Mouse (Mus musculus): ENCODE measurements around the gene Rapgef2. TPM values are rescaled to one million over a fixed set of nuclear protein-coding genes. Genes with fewer than 3 reads are reported as not detected.
"Not testable (repeated sequence)": the region's sequence is repeated elsewhere in the genome, so short reads cannot be mapped to it uniquely, and the experiment has no call there.

The Rapgef2 gene
- polyA plus RNA-seq, 1 experiment from 2014 or later: 4.4 TPM

- no peak overlapping the region for H3K9ac ChIP-seq (ENCODE audit: low read length)
- WGBS: over 99% methylated on average over 4 of the region's 4 CpGs
- no peak overlapping the region for H3K4me3 ChIP-seq (replicated peaks; ENCODE audit: low read length)
- ATAC-seq (ENCODE audit: insufficient read depth, low FRiP score): no peak
- no peaks in the 10 kb centered on the region for H3K27me3 ChIP-seq (ENCODE audit: control insufficient read depth, insufficient read depth, low read length)
- no peak overlapping the region for H3K4me2 ChIP-seq (ENCODE audit: low read depth, low read length)
- peaks cover 7% of the 10 kb centered on the region; the same call in 1 of the 2 replicates for H3K4me1 ChIP-seq (ENCODE audit: control insufficient read depth, insufficient read depth, low read length)
- no peak overlapping the region for H3K27ac ChIP-seq (ENCODE audit: low read length)
- no peaks in the 10 kb centered on the region for H3K9me3 ChIP-seq (replicated peaks; ENCODE audit: control insufficient read depth, low read length)
- H3K36me3 ChIP-seq (ENCODE audit: control insufficient read depth, insufficient read depth, low read length): no peaks in the 10 kb centered on the region
Measured at GRCm38 (mm10) chr3:79230718-79231117, 55.6 kb downstream of the Rapgef2 start.

- ATAC-seq (ENCODE audit: insufficient read depth, low FRiP score): no peak
- Histone ChIP-seq H3K4me3 (replicated peaks; ENCODE audit: low read length) (no peak overlapping the region), H3K27me3 (ENCODE audit: control insufficient read depth, insufficient read depth, low read length) (no peaks in the 10 kb centered on the region), H3K27ac (ENCODE audit: low read length) (no peak overlapping the region), H3K4me2 (ENCODE audit: low read depth, low read length) (no peak overlapping the region), H3K9me3 (replicated peaks; ENCODE audit: control insufficient read depth, low read length) (no peaks in the 10 kb centered on the region), H3K4me1 (ENCODE audit: control insufficient read depth, insufficient read depth, low read length) (peaks cover 7% of the 10 kb centered on the region; the same call in 1 of the 2 replicates), H3K9ac (ENCODE audit: low read length) (no peak overlapping the region), H3K36me3 (ENCODE audit: control insufficient read depth, insufficient read depth, low read length) (no peaks in the 10 kb centered on the region)
- 62% methylated on average over 6 of the region's 6 CpGs for WGBS
Measured at GRCm38 (mm10) chr3:79229546-79229945, 56.8 kb downstream of the Rapgef2 start.

- Histone ChIP-seq H3K4me1 (ENCODE audit: control insufficient read depth, insufficient read depth, low read length) (no peaks in the 10 kb centered on the region; the same call in 1 of the 2 replicates), H3K9ac (ENCODE audit: low read length) (no peak overlapping the region), H3K4me2 (ENCODE audit: low read depth, low read length) (no peak overlapping the region), H3K9me3 (replicated peaks; ENCODE audit: control insufficient read depth, low read length) (no peaks in the 10 kb centered on the region), H3K27me3 (ENCODE audit: control insufficient read depth, insufficient read depth, low read length) (no peaks in the 10 kb centered on the region), H3K36me3 (ENCODE audit: control insufficient read depth, insufficient read depth, low read length) (no peaks in the 10 kb centered on the region), H3K27ac (ENCODE audit: low read length) (no peak overlapping the region), H3K4me3 (replicated peaks; ENCODE audit: low read length) (no peak overlapping the region)
- no peak for ATAC-seq (ENCODE audit: insufficient read depth, low FRiP score)
Measured at GRCm38 (mm10) chr3:79228304-79228703, 58.0 kb downstream of the Rapgef2 start.

- WGBS: 79% methylated on average over 17 of the region's 17 CpGs
- Histone ChIP-seq H3K36me3 (ENCODE audit: control insufficient read depth, insufficient read depth, low read length) (no peaks in the 10 kb centered on the region), H3K27ac (ENCODE audit: low read length) (no peak overlapping the region), H3K9ac (ENCODE audit: low read length) (no peak overlapping the region), H3K27me3 (ENCODE audit: control insufficient read depth, insufficient read depth, low read length) (no peaks in the 10 kb centered on the region), H3K4me1 (ENCODE audit: control insufficient read depth, insufficient read depth, low read length) (peaks cover under 1% of the 10 kb centered on the region; the same call in 1 of the 2 replicates), H3K9me3 (replicated peaks; ENCODE audit: control insufficient read depth, low read length) (no peaks in the 10 kb centered on the region), H3K4me3 (replicated peaks; ENCODE audit: low read length) (no peak overlapping the region), H3K4me2 (ENCODE audit: low read depth, low read length) (no peak overlapping the region)
- no peak for ATAC-seq (ENCODE audit: insufficient read depth, low FRiP score)
Measured at GRCm38 (mm10) chr3:79227356-79228088, 58.8 kb downstream of the Rapgef2 start.

GRCm38 (mm10) chr3:79226807-79227206 lies 59.5 kb downstream of the Rapgef2 start:
- not testable (repeated sequence) for H3K9me3 ChIP-seq (replicated peaks; ENCODE audit: control insufficient read depth, low read length); H3K36me3 ChIP-seq (ENCODE audit: control insufficient read depth, insufficient read depth, low read length); ATAC-seq (ENCODE audit: insufficient read depth, low FRiP score); H3K4me1 ChIP-seq (ENCODE audit: control insufficient read depth, insufficient read depth, low read length); H3K4me2 ChIP-seq (ENCODE audit: low read depth, low read length); H3K27ac ChIP-seq (ENCODE audit: low read length); H3K9ac ChIP-seq (ENCODE audit: low read length); H3K27me3 ChIP-seq (ENCODE audit: control insufficient read depth, insufficient read depth, low read length); H3K4me3 ChIP-seq (replicated peaks; ENCODE audit: low read length)
- 100% methylated on average over 1 of the region's 1 CpGs for WGBS

- Histone ChIP-seq H3K4me1 (ENCODE audit: control insufficient read depth, insufficient read depth, low read length) (peaks cover 4% of the 10 kb centered on the region; the same call in 1 of the 2 replicates), H3K27ac (ENCODE audit: low read length) (no peak overlapping the region), H3K4me3 (replicated peaks; ENCODE audit: low read length) (no peak overlapping the region), H3K4me2 (ENCODE audit: low read depth, low read length) (no peak overlapping the region), H3K36me3 (ENCODE audit: control insufficient read depth, insufficient read depth, low read length) (no peaks in the 10 kb centered on the region), H3K27me3 (ENCODE audit: control insufficient read depth, insufficient read depth, low read length) (no peaks in the 10 kb centered on the region), H3K9me3 (replicated peaks; ENCODE audit: control insufficient read depth, low read length) (no peaks in the 10 kb centered on the region), H3K9ac (ENCODE audit: low read length) (no peak overlapping the region)
- WGBS: 74% methylated on average over 6 of the region's 6 CpGs
- no peak for ATAC-seq (ENCODE audit: insufficient read depth, low FRiP score)
Measured at GRCm38 (mm10) chr3:79225888-79226287, 60.4 kb downstream of the Rapgef2 start.

GRCm38 (mm10) chr3:79224352-79224751 lies 62.0 kb downstream of the Rapgef2 start:
- 71% methylated on average over 7 of the region's 7 CpGs for WGBS
- Histone ChIP-seq H3K4me2 (ENCODE audit: low read depth, low read length) (no peak overlapping the region), H3K4me3 (replicated peaks; ENCODE audit: low read length) (no peak overlapping the region), H3K9me3 (replicated peaks; ENCODE audit: control insufficient read depth, low read length) (no peaks in the 10 kb centered on the region), H3K36me3 (ENCODE audit: control insufficient read depth, insufficient read depth, low read length) (no peaks in the 10 kb centered on the region), H3K4me1 (ENCODE audit: control insufficient read depth, insufficient read depth, low read length) (peaks cover 7% of the 10 kb centered on the region; the same call in 1 of the 2 replicates), H3K27me3 (ENCODE audit: control insufficient read depth, insufficient read depth, low read length) (no peaks in the 10 kb centered on the region), H3K9ac (ENCODE audit: low read length) (no peak overlapping the region), H3K27ac (ENCODE audit: low read length) (no peak overlapping the region)
- no peak for ATAC-seq (ENCODE audit: insufficient read depth, low FRiP score)

GRCm38 (mm10) chr3:79223281-79223680 lies 63.0 kb downstream of the Rapgef2 start:
- no peak overlapping the region for H3K4me2 ChIP-seq (ENCODE audit: low read depth, low read length)
- WGBS: 33% methylated on average over 8 of the region's 8 CpGs

GRCm38 (mm10) chr3:79222192-79222960 lies 63.9 kb downstream of the Rapgef2 start:
- H3K9ac ChIP-seq (ENCODE audit: low read length): no peak overlapping the region; the same call in 1 of the 2 replicates
- H3K9me3 ChIP-seq (replicated peaks; ENCODE audit: control insufficient read depth, low read length): no peaks in the 10 kb centered on the region
- H3K4me1 ChIP-seq (ENCODE audit: control insufficient read depth, insufficient read depth, low read length): peaks cover 15% of the 10 kb centered on the region
- H3K27me3 ChIP-seq (ENCODE audit: control insufficient read depth, insufficient read depth, low read length): no peaks in the 10 kb centered on the region
- H3K27ac ChIP-seq (ENCODE audit: low read length): no peak overlapping the region
- no peak overlapping the region for H3K4me3 ChIP-seq (replicated peaks; ENCODE audit: low read length)
- WGBS: 47% methylated on average over 13 of the region's 13 CpGs
- ATAC-seq (ENCODE audit: insufficient read depth, low FRiP score): peak; percentile 67; the same call in 1 of the 2 replicates
- H3K4me2 ChIP-seq (ENCODE audit: low read depth, low read length): no peak overlapping the region
- H3K36me3 ChIP-seq (ENCODE audit: control insufficient read depth, insufficient read depth, low read length): no peaks in the 10 kb centered on the region

More at GRCm38 (mm10) chr3:79223281-79223680, 63.0 kb downstream of the Rapgef2 start:
- Histone ChIP-seq H3K4me3 (replicated peaks; ENCODE audit: low read length) (no peak overlapping the region), H3K27ac (ENCODE audit: low read length) (no peak overlapping the region), H3K4me1 (ENCODE audit: control insufficient read depth, insufficient read depth, low read length) (peaks cover 15% of the 10 kb centered on the region), H3K9ac (ENCODE audit: low read length) (no peak overlapping the region), H3K36me3 (ENCODE audit: control insufficient read depth, insufficient read depth, low read length) (no peaks in the 10 kb centered on the region), H3K27me3 (ENCODE audit: control insufficient read depth, insufficient read depth, low read length) (no peaks in the 10 kb centered on the region), H3K9me3 (replicated peaks; ENCODE audit: control insufficient read depth, low read length) (no peaks in the 10 kb centered on the region)
- no peak for ATAC-seq (ENCODE audit: insufficient read depth, low FRiP score)
